Mouse (Mus musculus) lung, embryonic 16.5 days (tissue): Measurements from ENCODE around the gene Rassf1. TPM values are rescaled to one million over a fixed set of nuclear protein-coding genes. Genes with fewer than 3 reads are reported as not detected.
A peak's percentile ranks its signal among the peaks of the same experiment; 100 is the strongest.

Experiments used
- ATAC-seq: fragments of 200-750 bp; cut with Nextera tagmentation; 2 replicates; pipeline ENCODE4 v1.8.0; 2017; ENCODE audit warnings: low read depth, mild to moderate bottlenecking, moderate library complexity
- H3K27ac ChIP-seq: fragments of 300-500 bp; sonication (generic); 2 replicates; pipeline ENCODE4 v1.5.1; 2014; ENCODE audit warnings: mild to moderate bottlenecking, control low read depth, low read length
- H3K27me3 ChIP-seq: fragments of 300-500 bp; sonication (generic); 2 replicates; pipeline ENCODE4 v1.6.1; 2014; ENCODE audit warnings: low read depth, low read length, mixed read lengths; ENCODE audit not compliant: control insufficient read depth, insufficient read depth
- H3K36me3 ChIP-seq: fragments of 300-500 bp; sonication (generic); 2 replicates; pipeline ENCODE4 v1.6.1; 2014; ENCODE audit warnings: low read length; ENCODE audit not compliant: control insufficient read depth, insufficient read depth
- H3K4me1 ChIP-seq: fragments of 300-500 bp; sonication (generic); replicated peaks from 2 replicates; pipeline ENCODE4 v1.6.1; 2014; ENCODE audit warnings: low read length, mixed read lengths; ENCODE audit not compliant: control insufficient read depth, insufficient read depth
- H3K4me2 ChIP-seq: fragments of 300-500 bp; sonication (generic); 2 replicates; pipeline ENCODE4 v1.6.1; 2014; ENCODE audit warnings: low read depth, low read length, control low read depth
- H3K4me3 ChIP-seq: fragments of 300-500 bp; sonication (generic); 2 replicates; pipeline ENCODE4 v1.5.1; 2014; ENCODE audit warnings: mild to moderate bottlenecking, low read length, control low read depth
- H3K9ac ChIP-seq: fragments of 300-500 bp; sonication (generic); 2 replicates; pipeline ENCODE4 v1.6.1; 2014; ENCODE audit warnings: low read length, control low read depth
- H3K9me3 ChIP-seq: fragments of 300-500 bp; sonication (generic); 2 replicates; pipeline ENCODE4 v1.6.1; 2016; ENCODE audit warnings: low read length; ENCODE audit not compliant: control insufficient read depth
- WGBS: fragments of 180-500 bp; shearing (Covaris S2); extraction: QIAGEN DNeasy Blood & Tissue Kit; methylation state at CpG from one replicate; pipeline ENCODE4 v1.1.7; 2014; 5-methylcytosine and 5-hydroxymethylcytosine counted together
- polyA plus RNA-seq: library from polyadenylated mRNA; unstranded; fragments of >200 nt; fragmentation: Nextera tagmentation; extraction: Ambion mirVana; gene quantifications from 2 replicates; pipeline ENCODE4 v1.2.1, GENCODE M21; 2015

The Rassf1 gene
- polyA plus RNA-seq, 1 experiment from 2014 or later: 55.4 TPM

- no peak overlapping the region for H3K4me2 ChIP-seq
- ATAC-seq: no peak
- H3K4me1 ChIP-seq: peaks cover 9% of the 10 kb centered on the region
- H3K9me3 ChIP-seq: no peaks in the 10 kb centered on the region
- H3K27me3 ChIP-seq: peaks cover 4% of the 10 kb centered on the region
- 57% methylated on average over 6 of the region's 6 CpGs for WGBS
- no peak overlapping the region for H3K9ac ChIP-seq
- H3K36me3 ChIP-seq: no peaks in the 10 kb centered on the region
- no peak overlapping the region for H3K27ac ChIP-seq
- H3K4me3 ChIP-seq: no peak overlapping the region
Measured at GRCm38 (mm10) chr9:107520331-107520730, 31.0 kb upstream of the Rassf1 start.

DNA sequence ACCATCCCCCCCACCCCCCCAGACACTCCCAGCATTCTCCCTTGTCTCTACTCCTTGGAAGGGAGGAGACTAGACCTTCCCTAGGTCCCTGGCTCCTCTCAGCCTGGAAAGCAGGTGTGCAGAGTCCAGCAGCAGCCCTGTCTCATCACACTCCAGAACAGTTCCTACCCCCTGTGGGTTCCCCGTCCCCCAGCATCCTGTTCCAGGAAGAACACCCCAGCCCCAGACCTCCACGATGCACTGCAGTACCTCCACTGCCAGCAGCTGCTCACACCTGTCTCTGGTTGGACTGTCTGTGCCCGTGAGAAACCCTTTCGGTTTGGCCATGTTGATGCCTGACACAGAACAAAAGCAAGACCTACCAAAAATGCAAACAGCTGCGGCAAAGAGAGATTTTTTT, 30.2 kb upstream of the Rassf1 start:
- Histone ChIP-seq H3K27me3 (peaks cover 13% of the 10 kb centered on the region), H3K4me1 (peaks cover 9% of the 10 kb centered on the region), H3K4me2 (peak overlapping the region; percentile 51; the same call in 1 of the 2 replicates), H3K36me3 (no peaks in the 10 kb centered on the region), H3K9ac (no peak overlapping the region), H3K9me3 (no peaks in the 10 kb centered on the region), H3K4me3 (no peak overlapping the region), H3K27ac (no peak overlapping the region)
- WGBS: 36% methylated on average over 5 of the region's 5 CpGs
- no peak for ATAC-seq

DNA sequence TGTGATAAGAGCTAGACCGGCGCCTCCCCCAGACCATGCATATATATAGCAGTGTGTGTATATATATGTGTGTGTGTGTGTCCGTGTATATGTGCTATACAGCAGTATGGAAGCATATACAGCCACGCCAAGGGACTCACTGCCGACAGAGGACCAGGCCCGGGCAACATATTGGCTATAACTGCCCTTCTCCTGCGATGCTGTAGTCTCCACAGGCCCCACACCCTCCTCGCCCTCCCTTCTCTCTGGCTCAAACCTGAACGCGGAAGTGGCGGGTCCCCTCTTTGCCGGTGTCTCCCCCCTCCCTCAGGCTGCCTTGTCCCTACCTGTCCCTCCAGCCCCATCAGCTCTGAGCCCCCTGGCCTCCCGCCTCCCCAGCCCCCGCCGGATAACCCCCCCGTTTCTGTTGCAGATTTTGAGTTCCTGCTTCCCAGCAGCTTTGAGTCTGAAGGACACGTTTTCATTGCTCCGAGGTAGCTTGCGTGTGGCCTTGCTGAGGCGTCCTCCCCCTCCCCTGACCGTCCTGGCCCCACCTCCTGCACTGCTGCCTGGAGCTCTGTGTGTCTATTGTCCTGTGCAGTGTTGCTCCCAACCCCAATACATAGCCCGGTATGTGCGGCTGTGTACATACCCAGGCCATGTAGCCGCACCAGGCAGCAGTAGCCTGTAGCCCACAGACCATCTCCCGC, 29.5 kb upstream of the Rassf1 start:
- peak; percentile 31; the same call in 1 of the 2 replicates for ATAC-seq
- peaks cover 15% of the 10 kb centered on the region for H3K4me1 ChIP-seq

DNA sequence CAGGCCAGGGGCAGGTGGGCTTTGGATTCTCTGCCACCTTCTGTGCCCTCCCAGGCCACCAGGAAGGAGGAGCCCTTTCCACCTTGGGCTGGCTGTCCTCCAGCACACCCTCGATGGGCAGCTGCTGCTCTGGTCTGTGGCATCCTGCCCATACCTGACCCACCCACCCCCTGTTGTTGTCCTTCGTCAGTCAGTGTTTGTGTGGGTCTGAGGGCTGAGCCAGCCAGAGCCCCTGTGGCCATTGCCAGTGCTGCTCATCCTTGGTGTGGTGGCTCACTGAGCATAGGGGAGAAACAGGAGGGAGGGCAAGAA, 29.0 kb upstream of the Rassf1 start:
- Histone ChIP-seq H3K27ac (no peak overlapping the region), H3K27me3 (peaks cover 18% of the 10 kb centered on the region), H3K4me1 (peaks cover 17% of the 10 kb centered on the region), H3K36me3 (no peaks in the 10 kb centered on the region), H3K4me2 (peak overlapping the region; percentile 51), H3K9me3 (no peaks in the 10 kb centered on the region), H3K4me3 (no peak overlapping the region; the same call in 1 of the 2 replicates), H3K9ac (peak overlapping the region; percentile 43)
- 24% methylated on average over 2 of the region's 2 CpGs for WGBS
- no peak for ATAC-seq

More for the DNA sequence above, 29.5 kb upstream of the Rassf1 start:
- 17% methylated on average over 25 of the region's 25 CpGs for WGBS
- peaks cover 14% of the 10 kb centered on the region for H3K27me3 ChIP-seq
- H3K9me3 ChIP-seq: no peaks in the 10 kb centered on the region
- H3K27ac ChIP-seq: no peak overlapping the region
- H3K4me3 ChIP-seq: peak overlapping the region; percentile 31
- peak overlapping the region; percentile 51 for H3K4me2 ChIP-seq
- H3K9ac ChIP-seq: peak overlapping the region; percentile 43
- H3K36me3 ChIP-seq: no peaks in the 10 kb centered on the region

GRCm38 (mm10) chr9:107526198-107527026, 24.9 kb upstream of the Rassf1 start:
- WGBS: 5% methylated on average over 44 of the region's 44 CpGs
- Histone ChIP-seq H3K9ac (peak overlapping the region; percentile 32; the same call in 1 of the 2 replicates), H3K27me3 (peaks cover 27% of the 10 kb centered on the region), H3K9me3 (no peaks in the 10 kb centered on the region), H3K4me1 (peaks cover 17% of the 10 kb centered on the region), H3K4me3 (peak overlapping the region; percentile 43), H3K27ac (no peak overlapping the region), H3K36me3 (no peaks in the 10 kb centered on the region), H3K4me2 (peak overlapping the region; percentile 61)
- ATAC-seq: peak; percentile 78

- Histone ChIP-seq H3K27me3 (no peaks in the 10 kb centered on the region), H3K4me3 (peak within 1 kb of the TSS; percentile 86), H3K4me2 (peak within 1 kb of the TSS; percentile 95), H3K27ac (peak within 1 kb of the TSS; percentile 74), H3K9ac (peak within 1 kb of the TSS; percentile 90), H3K9me3 (no peaks in the 10 kb centered on the region), H3K4me1 (peaks cover 21% of the 10 kb centered on the region), H3K36me3 (peaks cover 13% of the 10 kb centered on the region)
- ATAC-seq: peak; percentile 99
- whole genome bisulfite sequencing: under 1% methylated on average over 48 of the region's 48 CpGs
Measured at GRCm38 (mm10) chr9:107533791-107534407, 17.5 kb upstream of the Rassf1 start, which contains the start of gene Tmem115. Tmem115 (plus strand) TSS chr9:107533945.

- WGBS: under 1% methylated on average over 40 of the region's 40 CpGs
- Histone ChIP-seq H3K4me2 (peak overlapping the region; percentile 95), H3K27ac (peak overlapping the region; percentile 74), H3K4me3 (peak overlapping the region; percentile 86), H3K4me1 (peaks cover 21% of the 10 kb centered on the region), H3K27me3 (no peaks in the 10 kb centered on the region), H3K9ac (peak overlapping the region; percentile 90), H3K9me3 (no peaks in the 10 kb centered on the region), H3K36me3 (peaks cover 19% of the 10 kb centered on the region)
- peak; percentile 1 for ATAC-seq
Measured at GRCm38 (mm10) chr9:107534408-107535202, 16.8 kb upstream of the Rassf1 start.

GRCm38 (mm10) chr9:107538231-107538630, 13.1 kb upstream of the Rassf1 start:
- peaks cover 36% of the 10 kb centered on the region for H3K4me1 ChIP-seq
- 86% methylated on average over 7 of the region's 7 CpGs for WGBS

More at GRCm38 (mm10) chr9:107538231-107538630, 13.1 kb upstream of the Rassf1 start:
- Histone ChIP-seq H3K4me3 (no peak overlapping the region), H3K9ac (no peak overlapping the region), H3K9me3 (no peaks in the 10 kb centered on the region), H3K4me2 (no peak overlapping the region), H3K36me3 (peaks cover 23% of the 10 kb centered on the region), H3K27ac (no peak overlapping the region), H3K27me3 (no peaks in the 10 kb centered on the region)
- no peak for ATAC-seq
